Mouse (Mus musculus) subcutaneous adipose tissue, adult 2 months (tissue): ENCODE results near the gene Hdhd5. TPM values are rescaled to one million over a fixed set of nuclear protein-coding genes. Genes with fewer than 3 reads are reported as not detected.

ENCODE experiments used
- polyA plus RNA-seq: library from polyadenylated mRNA; depleted of rRNA; stranded (reverse); fragments of >200 nt; gene quantifications from 2 replicates; pipeline ENCODE4 v1.2.3, GENCODE M21; 2012; ENCODE audit warnings: low replicate concordance; rRNA removed

Gene Hdhd5
- 26.6 and 27.4 TPM in 2 replicates for polyA plus RNA-seq

DNA sequence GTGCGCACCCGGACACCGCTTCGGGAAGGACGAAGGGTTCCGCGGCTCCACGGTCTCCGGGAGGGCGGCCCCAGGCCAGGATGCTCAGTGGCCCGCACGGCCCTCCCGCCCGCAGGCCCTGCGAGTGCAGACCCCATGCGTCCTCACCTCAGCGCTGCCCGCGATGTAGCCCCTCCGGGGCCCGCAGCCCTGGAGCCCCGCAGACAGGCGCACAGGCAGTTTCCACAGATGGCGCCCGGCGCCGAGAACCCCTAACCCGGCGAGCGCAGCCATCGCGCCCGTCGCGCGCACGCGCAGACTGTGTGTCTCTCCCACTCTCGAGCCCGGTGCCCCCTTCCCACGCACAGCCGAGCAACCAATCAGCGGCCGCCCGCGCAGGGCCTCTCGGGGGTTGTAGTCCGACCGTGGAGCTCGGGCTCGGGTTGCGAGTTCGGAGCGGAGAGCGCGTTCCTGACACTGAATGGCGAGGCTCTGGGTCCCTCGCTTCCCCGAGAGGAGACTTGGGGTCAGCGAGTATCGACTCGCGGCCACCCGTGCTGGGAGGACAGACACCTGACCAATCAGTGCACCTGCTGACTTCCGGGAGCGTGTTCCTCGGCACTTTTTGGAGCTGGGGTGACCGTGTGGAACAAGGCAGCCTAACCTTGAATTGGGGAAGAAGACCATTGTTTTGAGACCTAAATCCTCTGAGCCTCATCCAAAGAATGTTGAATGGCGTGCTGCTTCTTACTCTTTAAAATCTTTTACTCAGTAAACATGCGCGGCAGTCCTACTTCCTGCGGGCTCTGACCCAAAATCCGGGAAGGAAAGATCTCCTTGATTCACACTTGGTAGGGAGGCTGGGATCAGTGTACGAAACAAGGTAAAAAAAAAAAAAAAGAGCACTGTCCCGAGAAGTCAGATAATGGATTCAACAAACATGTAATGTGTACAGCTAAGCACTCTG lies at the start of gene Hdhd5:
Gene Hdhd5 (minus strand): TSS at position 300 of the 946 bp plus-strand sequence.

DNA sequence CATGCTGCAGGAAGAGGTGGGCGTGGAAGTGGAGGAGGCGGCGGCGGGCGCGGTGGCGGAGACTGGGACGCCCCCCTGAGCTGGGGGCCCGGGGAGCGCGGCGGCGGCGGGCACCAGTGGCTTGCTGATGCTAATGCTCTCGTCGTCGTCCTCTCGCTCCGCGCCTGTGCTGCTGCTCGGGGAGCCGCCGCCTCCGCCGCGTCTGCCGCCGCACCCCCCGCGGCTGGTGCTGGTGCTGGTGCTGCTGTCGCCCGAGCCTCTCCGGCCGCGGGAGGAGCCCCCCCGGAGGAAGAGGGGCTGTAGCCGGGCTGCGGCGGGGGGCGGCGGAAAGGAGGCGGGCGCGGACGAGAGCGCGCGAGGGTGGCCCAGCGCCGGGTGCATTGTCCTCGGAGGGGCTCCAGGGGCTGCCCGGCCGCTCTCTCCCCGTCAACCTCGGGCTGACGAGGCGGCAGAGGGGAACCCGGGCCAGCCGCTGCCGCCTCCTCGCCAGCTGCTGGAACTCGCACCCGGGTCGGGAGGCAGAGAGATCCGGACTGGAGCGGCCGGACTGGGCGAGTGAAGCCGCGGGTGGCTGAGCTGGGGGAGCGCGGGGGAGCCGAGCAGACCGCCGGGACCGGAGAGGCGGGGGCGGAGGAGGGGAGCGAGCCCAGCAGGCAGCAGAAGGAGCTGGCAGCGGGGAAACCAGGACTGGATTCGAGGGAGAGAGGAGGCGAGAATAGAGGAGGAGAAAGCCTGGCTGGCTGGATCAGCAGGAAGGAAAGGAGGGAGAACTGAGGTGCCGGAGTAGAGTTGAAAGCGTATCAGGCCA lies 37.5 kb downstream of the Hdhd5 start, which contains the start of gene Tmem121b:
Gene Tmem121b (minus strand): TSS at position 434 of the 808 bp plus-strand sequence.

DNA sequence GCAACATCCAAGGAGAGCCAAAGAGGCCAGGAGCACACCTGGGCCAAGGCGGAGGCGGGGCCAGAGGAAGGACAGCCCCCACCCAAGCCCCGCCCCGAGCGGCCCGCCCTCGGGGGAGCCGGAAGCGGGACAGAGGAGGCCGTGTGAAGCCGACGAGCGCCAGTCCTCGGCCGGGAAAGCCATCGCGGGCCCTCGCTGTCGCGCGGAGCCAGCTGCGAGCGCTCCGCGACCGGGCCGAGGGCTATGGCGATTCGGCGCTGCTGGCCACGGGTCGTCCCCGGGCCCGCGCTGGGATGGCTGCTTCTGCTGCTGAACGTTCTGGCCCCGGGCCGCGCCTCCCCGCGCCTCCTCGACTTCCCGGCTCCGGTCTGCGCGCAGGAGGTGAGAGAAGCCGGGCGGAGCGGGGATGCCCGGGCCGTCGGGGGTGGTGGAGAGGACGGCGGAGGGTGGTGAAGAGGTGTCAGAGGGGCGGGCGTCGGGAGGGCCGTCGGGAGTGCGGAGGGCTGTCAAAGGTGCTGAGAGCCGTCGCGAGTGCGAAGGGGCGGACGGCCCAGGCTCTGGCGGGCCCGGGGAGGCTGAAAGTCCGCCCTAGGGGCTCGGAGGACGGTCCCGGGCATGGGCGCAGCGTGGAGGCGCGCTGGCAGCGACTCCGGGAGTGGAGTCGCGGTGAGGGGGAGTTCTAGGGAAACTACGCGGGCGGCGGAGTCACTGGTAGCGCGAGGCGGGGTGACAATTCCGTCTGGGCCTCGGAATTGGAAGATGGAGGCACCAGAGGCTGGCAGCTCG lies 67.8 kb downstream of the Hdhd5 start, which contains the start of gene Il17ra:
Gene Il17ra (plus strand): TSS at position 162 of the 786 bp plus-strand sequence.

Other genes with a start within 250 kb of the Hdhd5 start
- gene D330020A13Rik, start 237.0 kb downstream of the Hdhd5 start, polyA plus RNA-seq, result not detected in 2 replicates
- gene B4galnt3, start 236.8 kb downstream of the Hdhd5 start, polyA plus RNA-seq, result 0.13 TPM in 1 of 2 replicates, not detected in the other
- gene Kdm5a, start 167.2 kb downstream of the Hdhd5 start, polyA plus RNA-seq, result 4.6 and 6.4 TPM in 2 replicates
- 3.1 and 4.7 TPM in 2 replicates for gene Ccdc77, start 166.9 kb downstream of the Hdhd5 start, polyA plus RNA-seq
- gene Il17ra, start 68.1 kb downstream of the Hdhd5 start, polyA plus RNA-seq, result 14.3 and 43.2 TPM in 2 replicates
- gene Tmem121b, start 37.5 kb downstream of the Hdhd5 start, polyA plus RNA-seq, result 0.06 and 0.33 TPM in 2 replicates
- gene Cecr2, start 135.1 kb upstream of the Hdhd5 start, polyA plus RNA-seq, result 3.1 and 6.6 TPM in 2 replicates
- gene Slc25a18, start 242.3 kb upstream of the Hdhd5 start, polyA plus RNA-seq, result 0.13 and 0.21 TPM in 2 replicates